Mouse (Mus musculus) embryonic facial prominence, embryonic 13.5 days (tissue): ENCODE results near the gene Hist1h2ak. TPM values are rescaled to one million over a fixed set of nuclear protein-coding genes. Genes with fewer than 3 reads are reported as not detected.
"Not testable (repeated sequence)": the region's sequence is repeated elsewhere in the genome, so short reads cannot be mapped to it uniquely, and the experiment has no call there.

Source experiments
- ATAC-seq: fragments of 200-750 bp; cut with Nextera tagmentation; 2 replicates; pipeline ENCODE4 v1.8.0; 2017; ENCODE audit warnings: low read depth; ENCODE audit not compliant: insufficient number of reproducible peaks, insufficient read depth, low FRiP score, low TSS enrichment
- H3K27ac ChIP-seq: fragments of 300-500 bp; sonication (generic); 2 replicates; pipeline ENCODE4 v1.5.1; 2015; ENCODE audit warnings: moderate library complexity, mild to moderate bottlenecking, inconsistent platforms
- H3K27me3 ChIP-seq: fragments of 300-500 bp; sonication (generic); 2 replicates; pipeline ENCODE4 v1.6.1; 2015; ENCODE audit warnings: mild to moderate bottlenecking, inconsistent platforms
- H3K36me3 ChIP-seq: fragments of 300-500 bp; sonication (generic); 2 replicates; pipeline ENCODE4 v1.6.1; 2015; ENCODE audit warnings: mild to moderate bottlenecking, inconsistent platforms
- H3K4me1 ChIP-seq: fragments of 300-500 bp; sonication (generic); 2 replicates; pipeline ENCODE4 v1.6.1; 2015; ENCODE audit warnings: inconsistent platforms
- H3K4me2 ChIP-seq: fragments of 300-500 bp; sonication (generic); 2 replicates; pipeline ENCODE4 v1.6.1; 2015; ENCODE audit warnings: moderate library complexity, mild to moderate bottlenecking, inconsistent platforms
- H3K4me3 ChIP-seq: fragments of 300-500 bp; sonication (generic); 2 replicates; pipeline ENCODE4 v1.5.1; 2015; ENCODE audit warnings: mild to moderate bottlenecking, inconsistent platforms
- H3K9ac ChIP-seq: fragments of 300-500 bp; sonication (generic); 2 replicates; pipeline ENCODE4 v1.6.1; 2015; ENCODE audit warnings: mild to moderate bottlenecking, inconsistent platforms
- H3K9me3 ChIP-seq: fragments of 300-500 bp; sonication (generic); 2 replicates; pipeline ENCODE4 v1.6.1; 2016; ENCODE audit warnings: inconsistent platforms
- WGBS: fragments of 180-500 bp; shearing (Covaris S2); methylation state at CpG from one replicate; pipeline ENCODE4 v1.1.7; 2015; ENCODE audit warnings: mixed read lengths; 5-methylcytosine and 5-hydroxymethylcytosine counted together
- polyA plus RNA-seq: library from polyadenylated mRNA; unstranded; fragments of >200 nt; fragmentation: Nextera tagmentation; extraction: Ambion mirVana; gene quantifications from 2 replicates; pipeline ENCODE4 v1.2.1, GENCODE M21; 2015

Gene Hist1h2ak
- 33.2 and 47.8 TPM in 2 replicates for polyA plus RNA-seq

GRCm38 (mm10) chr13:21753524-21754285 lies at the start of gene Hist1h2ak, which contains the start of gene Hist1h2bn:
Hist1h2ak (minus strand) TSS chr13:21753827.
Hist1h2bn (plus strand) TSS chr13:21754123.
- H3K9me3 ChIP-seq, H3K27me3 ChIP-seq, H3K36me3 ChIP-seq: not testable (repeated sequence)
- Histone ChIP-seq H3K4me2 (peak within 1 kb of the TSS; percentile 77), H3K27ac (peak within 1 kb of the TSS; percentile 95), H3K4me3 (peak within 1 kb of the TSS; percentile 49), H3K4me1 (peaks cover 13% of the 10 kb centered on the region), H3K9ac (peak within 1 kb of the TSS; percentile 80)
- peak; percentile 93 for ATAC-seq
- under 1% methylated on average over 48 of the region's 50 CpGs for WGBS

- not testable (repeated sequence) for H3K9ac ChIP-seq, H3K9me3 ChIP-seq, H3K4me2 ChIP-seq, H3K36me3 ChIP-seq, H3K4me3 ChIP-seq, H3K27ac ChIP-seq, H3K27me3 ChIP-seq, H3K4me1 ChIP-seq
- no CpG with 5 or more reads among the region's 4 CpGs for WGBS
- ATAC-seq: peak; percentile 56; the same call in 1 of the 2 replicates
Observed at GRCm38 (mm10) chr13:21803058-21803457, 49.4 kb upstream of the Hist1h2ak start.

GRCm38 (mm10) chr13:21797163-21797562 lies 43.5 kb upstream of the Hist1h2ak start:
- not testable (repeated sequence) for H3K36me3 ChIP-seq, ATAC-seq, H3K9ac ChIP-seq, H3K27ac ChIP-seq, H3K4me3 ChIP-seq, H3K9me3 ChIP-seq, H3K4me2 ChIP-seq, H3K27me3 ChIP-seq, H3K4me1 ChIP-seq

GRCm38 (mm10) chr13:21795584-21795983 lies 42.0 kb upstream of the Hist1h2ak start:
- WGBS: 91% methylated on average over 7 of the region's 7 CpGs
- Histone ChIP-seq H3K4me2 (no peak overlapping the region), H3K4me3 (no peak overlapping the region), H3K9me3 (no peaks in the 10 kb centered on the region), H3K9ac (no peak overlapping the region), H3K4me1 (peaks cover 5% of the 10 kb centered on the region; the same call in 1 of the 2 replicates), H3K27ac (no peak overlapping the region), H3K27me3 (no peaks in the 10 kb centered on the region), H3K36me3 (no peaks in the 10 kb centered on the region)
- no peak for ATAC-seq

- peak overlapping the region; percentile 51 for H3K27ac ChIP-seq
- peak overlapping the region; percentile 51 for H3K4me2 ChIP-seq
- 13% methylated on average over 18 of the region's 18 CpGs for WGBS
- H3K9me3 ChIP-seq: no peaks in the 10 kb centered on the region
- H3K4me3 ChIP-seq: peak overlapping the region; percentile 12; the same call in 1 of the 2 replicates
- no peaks in the 10 kb centered on the region for H3K27me3 ChIP-seq
- ATAC-seq: no peak
- H3K9ac ChIP-seq: peak overlapping the region; percentile 60
- H3K4me1 ChIP-seq: peaks cover 20% of the 10 kb centered on the region
- H3K36me3 ChIP-seq: no peaks in the 10 kb centered on the region
Observed at GRCm38 (mm10) chr13:21790601-21791283, 37.1 kb upstream of the Hist1h2ak start.

- ATAC-seq: no peak
- WGBS: 60% methylated on average over 6 of the region's 6 CpGs
- Histone ChIP-seq H3K27me3 (no peaks in the 10 kb centered on the region), H3K36me3 (no peaks in the 10 kb centered on the region), H3K4me2 (no peak overlapping the region), H3K4me1 (peaks cover 22% of the 10 kb centered on the region), H3K9ac (no peak overlapping the region), H3K9me3 (no peaks in the 10 kb centered on the region), H3K27ac (no peak overlapping the region), H3K4me3 (no peak overlapping the region)
Observed at GRCm38 (mm10) chr13:21789925-21790324, 36.3 kb upstream of the Hist1h2ak start.

- no peak for ATAC-seq
- Histone ChIP-seq H3K9me3 (no peaks in the 10 kb centered on the region), H3K36me3 (no peaks in the 10 kb centered on the region), H3K27me3 (no peaks in the 10 kb centered on the region), H3K27ac (peak overlapping the region; percentile 95), H3K9ac (peak overlapping the region; percentile 65), H3K4me2 (peak overlapping the region; percentile 62), H3K4me3 (peak overlapping the region; percentile 42), H3K4me1 (peaks cover 31% of the 10 kb centered on the region)
- 14% methylated on average over 14 of the region's 21 CpGs for WGBS
Observed at GRCm38 (mm10) chr13:21787760-21788593, 34.4 kb upstream of the Hist1h2ak start.

- H3K9ac ChIP-seq: peak within 1 kb of the TSS; percentile 73
- peak within 1 kb of the TSS; percentile 42 for H3K4me3 ChIP-seq
- H3K9me3 ChIP-seq, H3K27me3 ChIP-seq, H3K36me3 ChIP-seq: not testable (repeated sequence)
- peaks cover 38% of the 10 kb centered on the region for H3K4me1 ChIP-seq
- H3K27ac ChIP-seq: peak within 1 kb of the TSS; percentile 95
- under 1% methylated on average over 43 of the region's 63 CpGs for WGBS
- peak; percentile 93 for ATAC-seq
- peak within 1 kb of the TSS; percentile 62 for H3K4me2 ChIP-seq
Observed at GRCm38 (mm10) chr13:21786899-21787629, 33.4 kb upstream of the Hist1h2ak start, which contains the start of the genes Hist1h2an and Hist1h2bp. Hist1h2an (minus strand) TSS chr13:21787218. Hist1h2bp (plus strand) TSS chr13:21787461.

- Histone ChIP-seq H3K4me3 (peak overlapping the region; percentile 42), H3K4me1 (peaks cover 38% of the 10 kb centered on the region), H3K4me2 (peak overlapping the region; percentile 62), H3K9ac (peak overlapping the region; percentile 73), H3K27me3 (no peaks in the 10 kb centered on the region), H3K9me3 (no peaks in the 10 kb centered on the region), H3K27ac (peak overlapping the region; percentile 95), H3K36me3 (no peaks in the 10 kb centered on the region)
- 5% methylated on average over 8 of the region's 8 CpGs for WGBS
- no peak for ATAC-seq
Observed at GRCm38 (mm10) chr13:21786189-21786898, 32.7 kb upstream of the Hist1h2ak start.

- Histone ChIP-seq H3K27me3 (no peaks in the 10 kb centered on the region), H3K9me3 (no peaks in the 10 kb centered on the region), H3K9ac (peak overlapping the region; percentile 68), H3K4me1 (peaks cover 47% of the 10 kb centered on the region), H3K4me3 (peak overlapping the region; percentile 48), H3K4me2 (peak overlapping the region; percentile 73), H3K27ac (peak overlapping the region; percentile 95), H3K36me3 (no peaks in the 10 kb centered on the region)
- WGBS: 35% methylated on average over 6 of the region's 6 CpGs
- ATAC-seq: no peak
Observed at GRCm38 (mm10) chr13:21784311-21784710, 30.7 kb upstream of the Hist1h2ak start.
